Comparison of ENCODE assay signal across 25 mouse cellular contexts in the genomic region with DNA sequence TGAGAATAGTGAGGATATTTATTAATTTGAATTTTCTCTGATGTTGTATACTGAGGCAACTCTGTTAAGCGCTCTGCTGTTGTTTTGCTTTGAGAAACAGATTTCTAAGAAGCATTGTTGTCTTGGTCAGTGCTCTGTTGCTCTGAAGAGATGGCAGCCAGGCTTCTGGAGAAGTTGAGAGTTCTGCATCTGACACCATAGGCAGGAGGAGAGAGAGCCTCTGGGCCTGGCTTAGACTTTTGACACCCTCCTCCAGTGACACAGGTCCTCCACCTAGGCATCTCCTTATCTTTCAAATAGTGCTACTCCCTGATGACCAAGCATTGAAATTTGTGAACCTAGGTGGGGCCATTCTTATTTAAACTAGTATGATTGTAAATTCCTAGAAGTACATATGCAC. TPM values are rescaled to one million over a fixed set of nuclear protein-coding genes. Genes with fewer than 3 reads are reported as not detected.
DNase-seq lines count a peak whose midpoint lies in the region; ATAC-seq and TF ChIP-seq lines count a peak whose summit lies in the region.
"Had no signal": no experiment of that assay in that cellular context is flagged by ENCODE, and none has a peak within 500 bp of the region (broad histone marks: within the 10 kb centered on the region; RNA-seq: fewer than 3 reads in every experiment).

No protein-coding gene starts in this region.

- intact Hi-C loops in heart, postnatal 36 days (cut with DNase I) = no loop called here

- no peak for TF ChIP-seq CTCF in forebrain, postnatal 0 days (IDR thresholded peaks at IDR 0.05; ENCODE audit: low read depth)

- H3K9ac ChIP-seq in midbrain, embryonic 11.5 days (ENCODE audit: low read length) = no peak overlapping the region
- no peak overlapping the region for H3K9ac ChIP-seq in midbrain, embryonic 13.5 days (replicated peaks)
- no peak overlapping the region for H3K9ac ChIP-seq in forebrain, postnatal 0 days
- H3K9ac ChIP-seq: embryonic facial prominence, embryonic 12.5 days; forebrain, embryonic 12.5 days had no signal

- peaks cover 3% of the 10 kb centered on the region; the same call in 1 of the 2 replicates for H3K4me1 ChIP-seq in midbrain, embryonic 11.5 days (ENCODE audit: control insufficient read depth, insufficient read depth, low read length)
- H3K4me1 ChIP-seq in midbrain, embryonic 13.5 days (replicated peaks) = peaks cover 16% of the 10 kb centered on the region
- no peaks in the 10 kb centered on the region for H3K4me1 ChIP-seq in forebrain, postnatal 0 days (ENCODE audit: insufficient read depth)
- H3K4me1 ChIP-seq: embryonic facial prominence, embryonic 12.5 days had no signal

- ATAC-seq in midbrain, embryonic 11.5 days (ENCODE audit: low FRiP score) = no peak
- ATAC-seq in midbrain, embryonic 13.5 days = no peak
- ATAC-seq in forebrain, postnatal 0 days = no peak
- ATAC-seq: activated CD4-positive, CD25-positive, alpha-beta regulatory T cell, adult 4 months; forebrain, embryonic 14.5 days; forebrain, embryonic 16.5 days; Patski had no signal

- 79% methylated on average over 1 of the region's 1 CpGs for WGBS in midbrain, embryonic 11.5 days
- WGBS in midbrain, embryonic 13.5 days = 85% methylated on average over 1 of the region's 1 CpGs
- WGBS in forebrain, postnatal 0 days = 82% methylated on average over 1 of the region's 1 CpGs

- no peak overlapping the region for H3K4me2 ChIP-seq in midbrain, embryonic 11.5 days
- H3K4me2 ChIP-seq in midbrain, embryonic 13.5 days (replicated peaks) = no peak overlapping the region
- no peak overlapping the region for H3K4me2 ChIP-seq in forebrain, postnatal 0 days (ENCODE audit: low read depth)
- H3K4me2 ChIP-seq: embryonic facial prominence, embryonic 12.5 days; forebrain, embryonic 12.5 days had no signal

- H3K9me3 ChIP-seq in midbrain, embryonic 11.5 days (ENCODE audit: control insufficient read depth, low read length) = no peaks in the 10 kb centered on the region
- H3K9me3 ChIP-seq in midbrain, embryonic 13.5 days = no peaks in the 10 kb centered on the region
- H3K9me3 ChIP-seq in forebrain, postnatal 0 days (ENCODE audit: low read length) = no peaks in the 10 kb centered on the region
- H3K9me3 ChIP-seq: embryonic facial prominence, embryonic 10.5 days; embryonic facial prominence, embryonic 12.5 days; forebrain, embryonic 10.5 days; forebrain, embryonic 12.5 days had no signal

- H3K27me3 ChIP-seq in midbrain, embryonic 11.5 days (ENCODE audit: control insufficient read depth, insufficient read depth, low read length) = no peaks in the 10 kb centered on the region
- H3K27me3 ChIP-seq in midbrain, embryonic 13.5 days = no peaks in the 10 kb centered on the region
- no peaks in the 10 kb centered on the region for H3K27me3 ChIP-seq in forebrain, postnatal 0 days (ENCODE audit: insufficient read depth, low read length)
- H3K27me3 ChIP-seq: embryonic facial prominence, embryonic 12.5 days; forebrain, embryonic 12.5 days; Patski had no signal

- H3K36me3 ChIP-seq in midbrain, embryonic 11.5 days (ENCODE audit: control insufficient read depth, insufficient read depth, low read length) = no peaks in the 10 kb centered on the region
- H3K36me3 ChIP-seq in midbrain, embryonic 13.5 days = no peaks in the 10 kb centered on the region
- H3K36me3 ChIP-seq in forebrain, postnatal 0 days (ENCODE audit: insufficient read depth) = no peaks in the 10 kb centered on the region
- H3K36me3 ChIP-seq: embryonic facial prominence, embryonic 10.5 days; embryonic facial prominence, embryonic 12.5 days; forebrain, embryonic 10.5 days; forebrain, embryonic 12.5 days had no signal

- H3K4me3 ChIP-seq in midbrain, embryonic 11.5 days (ENCODE audit: low read depth, low read length) = no peak overlapping the region
- H3K4me3 ChIP-seq in midbrain, embryonic 13.5 days (replicated peaks) = no peak overlapping the region
- no peak overlapping the region for H3K4me3 ChIP-seq in forebrain, postnatal 0 days (ENCODE audit: low read depth, low read length)
- H3K4me3 ChIP-seq: embryonic facial prominence, embryonic 10.5 days; embryonic facial prominence, embryonic 12.5 days; erythroblast, embryonic 14.5 days; forebrain, embryonic 10.5 days; forebrain, embryonic 12.5 days had no signal

- H3K27ac ChIP-seq in midbrain, embryonic 11.5 days (ENCODE audit: low read depth, low read length) = no peak overlapping the region
- H3K27ac ChIP-seq in midbrain, embryonic 13.5 days = no peak overlapping the region
- H3K27ac ChIP-seq in forebrain, postnatal 0 days (ENCODE audit: low read depth, low read length) = no peak overlapping the region
- H3K27ac ChIP-seq: embryonic facial prominence, embryonic 10.5 days; embryonic facial prominence, embryonic 12.5 days; forebrain, embryonic 10.5 days; forebrain, embryonic 12.5 days had no signal

- DNase-seq in heart, adult 11 months = peak; percentile 60
- no peak for DNase-seq in heart, postnatal 36 days
- DNase-seq in midbrain, embryonic 11.5 days (ENCODE audit: low spot score, missing footprints) = peak; percentile 61
- DNase-seq in ES-CJ7 (ENCODE audit: low read depth, low spot score) (peak; percentile 18), ZHBTc4 (ENCODE audit: low read depth, low spot score) (peak; percentile 13), MN1 (ENCODE audit: low spot score) (no peak)
- DNase-seq in forebrain, postnatal 0 days = no peak
- DNase-seq: adrenal gland, adult 8-10 months; adrenal gland, postnatal 14 days; adrenal gland, postnatal 36 days; cerebellum, adult 11-12 months; cerebellum, adult 2 months; cerebellum, adult 9-10 months; cerebellum, postnatal 10 days; cerebellum, postnatal 25 days had no signal

RNA-seq across cellular contexts. Expression of a gene that starts 49.8 kb away (rescaled TPM):
- total RNA-seq in heart, postnatal 36 days (2021) = 10 to 100 TPM; 17.8 to 18.6 TPM
- 6.2 and 6.8 TPM in 2 replicates for polyA plus RNA-seq in midbrain, embryonic 11.5 days (2014; fragmentation: Nextera tagmentation; extraction: Ambion mirVana)
- 7.2 and 8.2 TPM in 2 replicates for polyA plus RNA-seq in midbrain, embryonic 13.5 days (2015; fragmentation: Nextera tagmentation; extraction: Ambion mirVana)
- total RNA-seq in forebrain, postnatal 0 days (2014; rRNA removed) = 23.5 and 32.5 TPM in 2 replicates
- polyA plus RNA-seq in forebrain, postnatal 0 days (2015; fragmentation: Nextera tagmentation; extraction: Ambion mirVana) = 3.6 and 5.1 TPM in 2 replicates

Comparison
In these comparisons a context has a peak if more than half of its experiments do, and no peak if none do; other contexts are left out.
1. DNase-seq: peak in heart, adult 11 months (single experiment), midbrain, embryonic 11.5 days (single experiment), ES-CJ7 (single experiment) and ZHBTc4 (single experiment); none in heart, postnatal 36 days (0 of 2), MN1 (single experiment) and forebrain, postnatal 0 days (single experiment).